Mouse (Mus musculus) gastrocnemius, adult 8-10 months (tissue): ENCODE results near the gene Zfp446. TPM values are rescaled to one million over a fixed set of nuclear protein-coding genes. Genes with fewer than 3 reads are reported as not detected.
"Not testable (repeated sequence)": the region's sequence is repeated elsewhere in the genome, so short reads cannot be mapped to it uniquely, and the experiment has no call there.

Experiments
- DNase-seq, 2 experiments: peaks; one replicate each; pipeline ENCODE4 v3.0.0; 2022; ENCODE audit warnings: low spot score in 2 of 2
- total RNA-seq, 4 experiments: library from RNA; stranded (reverse); gene quantifications; 2 replicates each; pipeline ENCODE4 v1.2.4; 2022

Zfp446 gene
- 1 to 10 TPM; 1.1 to 2.3 (median 2.2) TPM for total RNA-seq

DNA sequence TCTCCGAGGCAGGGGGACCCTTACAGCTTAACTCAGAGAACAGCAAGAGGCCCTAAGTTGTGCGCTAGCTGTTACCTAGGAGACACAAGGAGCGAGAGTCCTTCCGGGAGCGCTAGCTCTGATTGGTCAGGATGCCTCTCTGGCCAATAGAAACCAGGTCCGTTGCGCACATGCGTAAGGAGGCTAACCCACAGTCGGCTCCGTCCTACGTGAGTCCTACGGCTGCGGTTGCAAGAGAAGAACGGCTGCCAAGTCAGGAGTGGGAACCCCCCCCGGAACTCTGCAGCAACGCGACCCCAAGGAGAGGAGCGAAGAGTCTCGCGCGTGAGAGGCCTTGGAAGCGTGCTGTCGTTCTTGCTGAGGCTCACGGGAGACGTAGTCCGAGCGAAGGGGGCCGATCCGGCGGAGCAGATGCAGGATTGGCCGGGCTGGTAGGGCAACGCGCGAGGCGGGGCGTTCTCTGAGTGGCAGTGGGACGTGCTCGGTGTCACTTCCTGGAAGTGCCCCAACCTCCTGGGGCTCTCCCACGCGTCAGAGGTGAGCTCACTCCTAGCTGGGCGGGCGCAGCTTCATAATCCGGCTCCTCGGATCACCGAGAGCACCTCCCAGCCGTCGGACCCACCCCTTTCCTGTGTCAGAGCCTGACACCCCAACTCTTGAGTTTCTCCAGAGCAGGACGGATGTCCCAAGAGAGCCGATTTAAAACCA lies at the start of gene Zfp446:
Zfp446 (plus strand) TSS at position 167 of the 708 bp plus-strand sequence.
- DNase-seq: peak; percentile 98 to 99

DNA sequence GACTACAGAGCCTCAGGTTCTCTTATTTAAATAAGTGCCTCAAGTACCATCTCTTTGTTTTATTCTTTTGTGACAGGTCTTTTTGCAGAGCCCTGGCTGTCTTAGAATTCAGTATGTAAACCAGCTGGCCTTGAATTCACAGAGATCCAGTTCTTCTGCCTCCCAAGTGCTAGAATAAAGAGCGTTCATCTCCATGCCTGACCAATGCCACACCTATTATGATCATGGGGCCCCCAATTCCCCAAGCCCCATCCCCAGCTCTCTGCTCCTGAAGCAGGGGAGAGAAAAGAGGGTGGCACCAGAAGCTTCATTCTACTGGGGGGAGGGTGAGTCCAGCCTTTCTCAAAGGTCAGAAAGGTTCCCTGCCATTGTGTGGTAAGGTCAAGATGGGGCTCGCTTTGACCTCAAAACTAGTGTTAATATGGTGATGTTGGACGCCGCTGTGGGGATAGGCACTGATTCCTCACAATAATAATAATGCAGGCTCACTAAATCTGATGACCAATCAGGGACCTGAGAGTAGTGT lies 44.0 kb upstream of the Zfp446 start:
- no peak for DNase-seq

DNA sequence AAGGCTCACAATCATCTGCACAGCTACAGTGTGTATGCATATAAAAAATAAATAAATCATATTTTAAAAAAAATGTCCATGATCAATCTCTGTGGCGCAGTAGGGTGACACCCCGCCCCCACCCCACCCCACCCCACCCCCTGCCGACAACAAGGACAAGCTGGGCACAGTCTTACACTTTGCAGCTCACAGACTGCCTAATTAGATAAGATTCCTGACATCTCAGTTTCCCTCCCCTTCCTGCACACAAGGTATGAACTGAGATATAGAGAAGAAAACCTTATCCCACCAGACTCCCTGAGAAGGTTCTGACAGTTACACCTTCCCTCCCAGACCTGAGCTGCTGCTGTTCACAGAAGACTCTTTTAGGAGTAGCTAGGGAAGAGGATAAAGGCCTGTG lies 42.8 kb upstream of the Zfp446 start:
- DNase-seq: no peak

DNA sequence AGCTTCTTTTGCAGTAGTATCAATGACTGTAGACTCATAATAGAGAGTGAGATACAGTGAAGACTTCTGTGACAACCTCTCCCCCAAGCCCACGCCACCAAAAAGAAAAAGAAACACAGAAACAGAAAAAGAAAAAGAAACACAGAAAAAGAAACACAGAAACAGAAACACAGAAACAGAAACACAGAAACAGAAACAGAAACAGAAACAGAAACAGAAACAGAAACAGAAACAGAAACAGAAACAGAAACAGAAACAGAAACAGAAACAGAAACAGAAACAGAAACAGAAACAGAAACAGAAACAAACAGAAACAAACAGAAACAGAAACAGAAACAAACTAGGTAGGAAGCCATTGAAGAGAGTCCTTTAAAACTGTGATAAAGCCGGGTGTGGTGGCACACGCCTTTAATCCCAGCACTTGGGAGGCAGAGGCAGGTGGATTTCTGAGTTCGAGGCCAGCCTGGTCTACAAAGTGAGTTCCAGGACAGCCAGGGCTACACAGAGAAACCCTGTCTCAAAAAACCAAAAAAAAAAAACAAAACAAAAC lies 40.3 kb upstream of the Zfp446 start:
- not testable (repeated sequence) for DNase-seq

DNA sequence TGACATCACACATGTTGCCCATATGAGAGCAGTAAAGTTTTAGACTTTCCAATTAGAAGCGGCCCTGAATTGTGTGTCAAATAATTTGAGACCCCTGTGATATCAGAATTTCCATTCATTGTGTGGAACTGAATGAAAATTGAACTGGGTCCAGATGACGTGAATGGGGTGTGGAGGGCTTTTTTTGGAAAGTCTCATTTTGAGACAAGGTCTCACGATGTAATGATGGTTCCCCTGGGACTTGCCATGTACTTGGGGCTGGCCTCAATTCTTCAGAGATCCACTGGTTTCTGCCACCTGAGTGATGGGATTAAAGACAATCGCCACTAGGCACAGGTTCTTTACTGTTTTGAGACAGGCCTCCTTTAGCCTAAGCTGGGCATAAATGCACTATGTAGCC lies 37.0 kb upstream of the Zfp446 start:
- no peak for DNase-seq

DNA sequence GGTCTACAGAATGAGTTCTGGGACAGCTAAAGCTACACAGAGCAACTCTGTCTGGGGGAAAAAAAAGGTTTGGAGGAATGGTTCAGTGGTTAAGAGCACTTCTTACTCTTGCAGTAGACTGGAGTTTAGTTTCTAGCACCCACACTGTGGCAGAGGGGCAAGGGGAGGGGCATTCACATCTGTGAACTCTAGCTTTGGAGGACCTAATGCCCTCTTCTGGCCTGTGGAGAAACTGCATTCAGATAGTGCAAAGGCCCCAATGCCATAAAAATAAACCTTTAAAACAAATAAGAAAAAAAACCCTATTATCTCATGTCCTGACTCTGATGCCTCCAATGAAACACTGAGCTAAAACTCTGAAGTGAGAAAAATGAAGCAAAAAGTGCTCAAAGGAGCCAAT lies 34.2 kb upstream of the Zfp446 start:
- no peak for DNase-seq

DNA sequence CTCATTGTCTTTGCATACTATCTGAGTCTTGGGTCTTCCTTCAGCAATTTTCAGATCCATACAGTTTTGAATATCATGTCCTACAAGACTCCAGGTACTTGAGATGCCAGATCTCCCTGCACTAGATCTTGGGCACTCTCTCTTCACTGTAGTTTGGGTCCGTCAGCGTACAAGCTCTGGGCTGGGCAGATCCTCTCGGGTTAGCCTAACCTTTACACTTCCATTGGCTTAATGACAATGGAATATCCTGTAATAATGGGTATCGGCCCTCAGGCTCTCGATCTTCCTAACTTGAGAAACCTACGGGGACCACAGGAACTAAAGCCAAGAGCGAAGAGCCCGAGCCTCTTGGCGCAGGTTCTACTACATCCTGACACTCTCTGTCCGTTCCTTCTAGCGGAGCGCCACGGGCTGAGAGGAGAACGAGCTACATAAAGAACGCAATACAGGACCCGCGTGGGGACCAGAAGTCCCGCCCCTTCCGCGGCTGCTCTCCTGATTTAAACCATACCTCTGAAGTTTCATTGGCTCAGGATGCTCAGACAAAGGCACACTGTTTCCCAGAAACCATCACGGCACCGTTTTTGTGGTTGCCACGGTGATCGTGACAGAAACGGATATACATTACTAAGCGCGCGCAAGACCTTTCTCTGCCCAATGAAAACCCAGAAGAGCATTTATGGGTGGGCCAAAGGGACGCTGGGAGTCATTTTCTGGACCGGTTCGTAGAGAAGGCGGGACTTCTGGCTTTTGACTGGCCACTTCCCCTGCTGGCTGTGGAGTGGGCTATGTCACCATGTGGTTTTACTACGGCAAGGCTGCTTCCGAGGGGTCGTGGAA lies 28.4 kb upstream of the Zfp446 start:
- DNase-seq: peak; percentile 82 to 86

DNA sequence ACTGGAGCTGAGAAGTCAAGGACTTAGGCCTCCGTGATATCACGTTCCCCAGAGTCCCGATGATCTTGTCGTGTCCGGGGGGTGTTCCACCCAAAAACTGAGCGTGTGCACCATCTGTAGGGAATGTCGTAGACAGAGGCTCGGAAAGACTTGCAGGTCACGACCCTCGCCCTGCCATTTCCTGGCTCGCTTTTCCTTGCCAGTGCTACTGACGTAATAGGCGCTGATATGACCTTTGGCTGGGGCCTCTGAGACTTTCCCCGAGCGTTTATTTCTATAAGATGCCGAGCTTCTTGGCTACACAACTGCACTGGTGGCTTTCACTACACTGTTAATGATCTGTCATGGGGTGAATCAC lies 27.8 kb upstream of the Zfp446 start:
- DNase-seq: no peak

DNA sequence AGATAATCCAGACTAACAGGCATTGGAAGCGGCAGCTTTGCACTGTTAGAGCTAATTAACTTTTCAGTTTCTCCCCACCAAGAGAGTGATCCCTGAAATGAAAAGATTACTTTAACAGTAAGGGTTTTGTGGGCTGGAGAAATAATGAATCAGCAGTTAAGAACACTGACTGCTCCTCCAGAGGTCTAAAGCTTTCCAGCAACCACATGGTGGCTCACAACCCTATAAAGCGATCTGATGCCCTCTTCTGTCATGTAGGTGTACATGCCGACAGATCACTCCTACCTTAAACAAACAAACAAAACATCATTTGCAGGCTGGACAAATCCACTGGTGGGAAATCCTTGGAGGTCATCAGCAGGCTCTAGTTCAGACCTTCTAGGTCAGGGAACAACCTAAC lies 22.8 kb upstream of the Zfp446 start:
- no peak for DNase-seq

DNA sequence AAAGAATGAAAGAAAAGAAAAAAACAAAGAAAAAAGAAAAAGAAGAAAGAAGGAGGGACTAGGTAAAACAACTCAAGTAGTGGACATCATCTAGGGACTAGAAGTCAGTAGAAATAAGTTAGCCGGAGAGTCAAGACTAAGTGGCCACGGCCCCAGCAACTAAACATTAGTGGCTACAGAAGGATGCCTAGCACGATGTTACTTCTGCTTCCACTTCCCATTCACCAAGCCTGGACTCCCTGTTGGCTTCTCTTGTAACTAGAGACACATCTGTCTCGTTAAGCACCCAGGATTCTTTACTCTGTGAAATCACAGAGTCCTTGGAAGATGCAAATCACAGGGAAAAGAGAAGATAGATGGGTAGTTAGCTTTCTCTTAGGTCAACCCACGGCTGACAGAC lies 20.1 kb upstream of the Zfp446 start:
- no peak for DNase-seq

DNA sequence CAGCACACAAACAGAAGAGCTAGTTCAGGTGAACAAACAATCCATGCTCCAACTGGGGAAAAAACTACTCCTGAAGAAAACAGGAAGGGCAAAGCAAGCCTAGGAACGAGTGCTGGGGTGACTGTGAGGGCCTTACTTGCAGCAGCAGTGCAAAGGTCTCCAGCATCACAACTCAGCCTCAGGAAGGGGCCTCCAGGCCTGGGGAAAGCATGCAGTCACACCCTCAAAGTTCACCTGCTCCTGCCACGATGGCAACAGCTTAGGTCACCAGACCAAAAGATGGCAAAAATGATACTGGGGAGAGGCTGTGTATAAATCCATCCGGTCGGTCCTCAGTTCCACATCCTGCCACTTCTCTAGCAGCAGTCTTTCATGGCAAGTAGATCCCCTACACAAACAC lies 18.7 kb upstream of the Zfp446 start:
- no peak for DNase-seq

DNA sequence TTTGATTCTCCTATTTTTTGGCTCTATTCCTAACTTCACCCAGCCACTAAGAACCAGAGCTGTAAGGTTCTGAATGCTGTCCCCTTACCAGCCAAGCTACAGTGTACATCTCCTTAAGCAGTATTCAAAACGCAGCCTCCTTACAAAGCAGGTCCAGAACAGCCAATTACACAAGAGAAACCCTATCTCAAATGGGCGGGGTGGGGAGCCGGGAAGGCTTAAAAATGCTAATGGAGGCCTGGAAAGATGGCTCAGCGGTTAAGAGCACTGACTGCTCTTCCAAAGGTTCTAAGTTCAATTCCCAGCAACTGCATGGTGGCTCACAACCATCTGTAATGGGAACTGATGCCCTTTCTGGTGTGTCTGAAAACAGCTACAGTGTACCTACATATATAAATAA lies 17.9 kb upstream of the Zfp446 start:
- no peak for DNase-seq

GRCm38 (mm10) chr7:12961511-12962141 lies 16.0 kb upstream of the Zfp446 start:
- DNase-seq: peak in 1 of 2 experiments; percentile 12

DNA sequence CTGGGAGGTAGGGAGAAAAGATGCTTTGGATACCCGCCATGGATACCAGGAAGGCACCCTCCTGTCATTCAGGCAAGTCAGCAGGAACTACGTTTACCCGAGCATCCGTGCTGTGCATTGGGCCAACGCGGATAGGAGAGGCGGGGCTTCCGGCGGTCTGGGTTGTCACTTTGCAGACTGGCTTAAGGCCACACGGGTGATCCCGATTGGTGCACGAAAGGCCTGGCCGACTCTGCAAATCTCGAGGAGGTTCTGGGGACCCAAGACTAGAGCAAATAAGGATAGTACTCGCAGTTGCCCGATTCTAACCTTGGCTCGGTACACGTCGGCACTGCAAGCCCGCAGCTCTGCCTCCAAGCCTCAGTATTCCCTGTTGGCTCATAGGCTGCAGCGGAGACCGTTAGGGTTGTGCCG lies 12.0 kb upstream of the Zfp446 start, which contains the start of gene Zfp324:
Zfp324 (plus strand) TSS at position 161 of the 414 bp plus-strand sequence.
- DNase-seq: peak; percentile 82 to 89

- peak; percentile 19 to 20 for DNase-seq
These were observed 11.4 kb upstream of the Zfp446 start for GRCm38 (mm10) chr7:12966104-12966845.

- no peak for DNase-seq
These were observed 6.7 kb upstream of the Zfp446 start for GRCm38 (mm10) chr7:12970906-12971305.

DNA sequence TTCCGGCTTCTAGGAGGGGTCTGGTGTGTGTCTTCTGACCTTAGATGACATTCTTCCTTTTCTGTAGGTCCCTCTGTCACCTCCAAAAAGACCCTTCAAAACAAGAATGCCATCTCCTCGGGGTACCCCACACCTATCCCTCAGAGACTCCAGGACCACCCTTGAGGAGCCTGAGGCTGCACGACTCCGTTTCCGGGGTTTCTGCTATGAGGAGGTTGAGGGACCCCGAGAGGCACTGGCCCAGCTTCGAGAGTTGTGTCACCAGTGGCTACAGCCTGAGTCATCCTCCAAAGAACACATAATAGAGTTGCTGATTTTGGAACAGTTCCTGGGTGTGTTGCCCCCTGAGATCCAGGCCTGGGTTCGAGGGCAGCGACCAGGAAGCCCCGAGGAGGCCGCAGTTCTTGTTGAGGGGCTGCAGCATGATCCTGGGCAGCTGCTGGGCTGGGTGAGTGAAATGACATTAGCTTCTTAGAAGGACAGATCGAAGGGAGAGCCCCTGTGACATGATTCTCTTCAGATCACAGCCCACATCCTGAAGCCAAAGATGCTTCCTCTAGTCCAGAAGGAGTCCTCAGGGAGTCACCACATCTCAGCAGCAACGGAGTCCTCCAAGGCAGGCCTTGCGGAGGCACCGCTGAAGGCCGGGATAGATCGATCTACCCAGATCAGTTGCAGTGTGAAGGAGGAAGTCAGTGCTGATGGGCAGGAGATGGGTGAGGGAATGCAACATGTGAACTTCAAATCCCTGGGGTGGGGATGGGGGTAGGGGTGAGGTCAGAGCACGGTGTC lies 1.5 kb downstream of the Zfp446 start:
- DNase-seq: no peak

DNA sequence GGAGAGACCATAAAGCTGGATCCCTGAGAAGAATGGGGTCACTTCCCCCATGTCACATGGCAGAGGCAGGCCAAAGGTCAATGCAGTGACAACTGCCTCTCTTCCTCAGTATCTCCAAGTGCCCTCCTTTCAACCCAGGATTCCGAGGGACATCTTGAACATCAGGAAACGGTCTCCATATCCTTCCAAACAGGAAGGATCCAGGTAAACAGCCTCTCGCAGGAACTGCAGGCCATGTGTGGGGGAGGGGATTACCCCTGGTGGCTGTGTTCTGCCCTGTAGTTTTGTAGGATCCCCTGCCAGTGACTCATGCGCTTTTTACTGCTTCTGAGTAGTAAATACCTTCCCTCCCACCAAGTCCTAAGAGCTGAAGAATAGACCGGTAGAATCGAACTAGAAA lies 2.1 kb downstream of the Zfp446 start:
- DNase-seq: no peak

GRCm38 (mm10) chr7:12980291-12980690 lies 2.6 kb downstream of the Zfp446 start:
- DNase-seq: no peak

DNA sequence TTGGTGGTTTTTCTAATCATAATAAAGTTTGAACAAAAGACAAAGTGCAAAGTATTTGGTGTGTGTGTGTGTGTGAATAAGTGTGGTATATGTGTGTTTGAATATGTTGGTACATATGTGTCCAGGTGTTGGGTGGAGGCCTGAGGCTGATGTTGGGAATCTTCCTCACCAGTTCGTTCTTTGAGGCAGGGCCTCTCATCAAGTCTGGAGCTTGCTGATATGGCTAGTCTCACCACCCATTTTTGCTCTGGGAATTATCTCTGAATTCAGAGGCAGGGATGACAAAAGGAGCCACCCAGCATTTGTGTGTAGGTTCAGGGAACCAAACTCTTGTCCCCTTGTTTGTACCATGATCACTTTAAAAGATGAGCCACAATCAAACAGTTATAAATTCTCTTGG lies 8.1 kb downstream of the Zfp446 start:
- DNase-seq: no peak
